17 mouse cellular contexts compared by ENCODE assay signal in the genomic region with DNA sequence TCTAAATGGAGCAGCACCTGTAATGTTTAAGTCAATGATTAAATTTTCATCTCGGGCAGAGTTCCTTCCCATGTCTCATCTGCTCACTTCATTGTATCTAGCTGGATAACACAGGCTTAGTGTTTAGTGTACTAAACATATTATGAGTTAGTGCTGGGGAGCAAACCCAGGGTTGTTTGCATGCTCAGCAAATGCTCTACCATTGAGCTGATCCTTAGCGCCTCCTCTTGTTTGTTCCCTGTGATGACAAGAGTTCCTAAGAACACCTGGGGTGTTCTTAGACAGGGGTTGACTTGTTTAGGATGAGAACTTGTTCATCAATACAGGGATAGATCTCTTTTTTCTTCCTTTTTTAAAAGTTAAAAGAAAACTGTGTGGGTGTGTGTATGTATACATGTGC. TPM values are rescaled to one million over a fixed set of nuclear protein-coding genes. Genes with fewer than 3 reads are reported as not detected.
"Had no signal": no experiment of that assay in that cellular context is flagged by ENCODE, and none has a peak within 500 bp of the region (broad histone marks: within the 10 kb centered on the region; RNA-seq: fewer than 3 reads in every experiment).

No protein-coding gene starts in this region.

- H3K27me3 ChIP-seq: lung, embryonic 15.5 days; megakaryocyte, embryonic 14.5 days; midbrain, embryonic 13.5 days; midbrain, embryonic 15.5 days; neural tube, embryonic 12.5 days; stomach, embryonic 15.5 days had no signal

- H3K9ac ChIP-seq: lung, embryonic 15.5 days; midbrain, embryonic 13.5 days; midbrain, embryonic 15.5 days; neural tube, embryonic 12.5 days; stomach, embryonic 15.5 days had no signal

- H3K9me3 ChIP-seq: lung, embryonic 15.5 days; megakaryocyte, embryonic 14.5 days; midbrain, embryonic 13.5 days; midbrain, embryonic 15.5 days; neural tube, embryonic 12.5 days; stomach, embryonic 15.5 days had no signal

- H3K4me3 ChIP-seq: lung, embryonic 15.5 days; megakaryocyte, embryonic 14.5 days; midbrain, embryonic 13.5 days; midbrain, embryonic 15.5 days; neural tube, embryonic 12.5 days; stomach, embryonic 15.5 days had no signal

- ATAC-seq: lung, postnatal 0 days; midbrain, embryonic 13.5 days; midbrain, embryonic 15.5 days had no signal

- H3K4me2 ChIP-seq: lung, embryonic 15.5 days; midbrain, embryonic 11.5 days; midbrain, embryonic 13.5 days; midbrain, embryonic 15.5 days; neural tube, embryonic 12.5 days; stomach, embryonic 15.5 days had no signal

- DNase-seq: lung, postnatal 14 days; lung, postnatal 36 days; right cerebral cortex, postnatal 14 days; thymus, adult 2 months; thymus, postnatal 25 days; thymus, postnatal 4 days had no signal

- H3K27ac ChIP-seq: lung, embryonic 15.5 days; macrophage; midbrain, embryonic 13.5 days; midbrain, embryonic 15.5 days; neural tube, embryonic 12.5 days; stomach, embryonic 15.5 days; stomach, postnatal 0 days had no signal

- H3K36me3 ChIP-seq: lung, embryonic 15.5 days; midbrain, embryonic 13.5 days; midbrain, embryonic 15.5 days; neural tube, embryonic 12.5 days; stomach, embryonic 15.5 days had no signal

RNA-seq across cellular contexts. Expression of a gene that starts 6.4 kb away (rescaled TPM):
- total RNA-seq: monocyte, adult 5-6 weeks had no signal
